Mouse (Mus musculus) liver, adult 2 months (tissue): ENCODE data around the gene Csl. TPM values are rescaled to one million over a fixed set of nuclear protein-coding genes. Genes with fewer than 3 reads are reported as not detected.

Experiments
- DNase-seq: peaks from one replicate; pipeline ENCODE4 v3.0.0-alpha.2; 2011; ENCODE audit warnings: low read depth, low spot score; ENCODE audit errors: extremely low read depth
- H3K27ac ChIP-seq: fragments of 200-500 bp; replicated peaks from 2 replicates; pipeline ENCODE4 v1.5.1; 2012; ENCODE audit warnings: low read depth, mild to moderate bottlenecking, control low read depth, inconsistent platforms, low read length; ENCODE audit not compliant: insufficient read depth
- H3K27me3 ChIP-seq: fragments of 200-500 bp; 2 replicates; pipeline ENCODE4 v1.6.1; 2012; ENCODE audit warnings: mild to moderate bottlenecking, moderate library complexity, low read length, inconsistent platforms; ENCODE audit not compliant: control insufficient read depth, insufficient read depth
- H3K36me3 ChIP-seq: fragments of 200-500 bp; 2 replicates; pipeline ENCODE4 v1.6.1; 2012; ENCODE audit warnings: low read length, inconsistent platforms; ENCODE audit not compliant: control insufficient read depth, insufficient read depth
- H3K4me1 ChIP-seq: fragments of 200-500 bp; 2 replicates; pipeline ENCODE4 v1.6.1; 2011; ENCODE audit warnings: low read length; ENCODE audit not compliant: control insufficient read depth, insufficient read depth
- H3K4me3 ChIP-seq: fragments of 200-500 bp; 2 replicates; pipeline ENCODE4 v1.5.1; 2011; ENCODE audit warnings: low read depth, mild to moderate bottlenecking, control low read depth, low read length, moderate library complexity; ENCODE audit not compliant: insufficient read depth
- H3K79me2 ChIP-seq: fragments of 200-500 bp; 2 replicates; pipeline ENCODE4 v1.6.1; 2012; ENCODE audit warnings: inconsistent platforms, mild to moderate bottlenecking, low read length, moderate library complexity; ENCODE audit not compliant: control insufficient read depth, insufficient read depth
- H3K9ac ChIP-seq: fragments of 200-500 bp; 2 replicates; pipeline ENCODE4 v1.6.1; 2012; ENCODE audit warnings: low read depth, mild to moderate bottlenecking, control low read depth, inconsistent platforms, low read length
- CTCF ChIP-seq: fragments of 200-500 bp; IDR thresholded peaks from 2 replicates; pipeline ENCODE4 v1.5.1; 2011; ENCODE audit warnings: low read depth, low read length, control low read depth
- POLR2A ChIP-seq: fragments of 200-500 bp; IDR thresholded peaks from 2 replicates; pipeline ENCODE4 v1.6.1; 2011; ENCODE audit warnings: low read length, control low read depth; ENCODE audit not compliant: insufficient read depth; ENCODE audit errors: extremely low read depth
- WGBS: fragments of 180-500 bp; shearing (Covaris S2); methylation state at CpG from one replicate; pipeline ENCODE4 v1.1.7; 2018; 5-methylcytosine and 5-hydroxymethylcytosine counted together
- polyA plus RNA-seq: library from polyadenylated mRNA; depleted of rRNA; stranded (reverse); fragments of >200 nt; gene quantifications from 2 replicates; pipeline ENCODE4 v1.2.3, GENCODE M21; 2012
- total RNA-seq: library from RNA; depleted of rRNA; stranded (reverse); fragments of >200 nt; gene quantifications from 2 replicates; pipeline ENCODE4 v1.2.3, GENCODE M21; 2014

Gene Csl
- total and polyA plus RNA-seq, 2 experiments: 0.05 TPM; not detected in 1

DNA sequence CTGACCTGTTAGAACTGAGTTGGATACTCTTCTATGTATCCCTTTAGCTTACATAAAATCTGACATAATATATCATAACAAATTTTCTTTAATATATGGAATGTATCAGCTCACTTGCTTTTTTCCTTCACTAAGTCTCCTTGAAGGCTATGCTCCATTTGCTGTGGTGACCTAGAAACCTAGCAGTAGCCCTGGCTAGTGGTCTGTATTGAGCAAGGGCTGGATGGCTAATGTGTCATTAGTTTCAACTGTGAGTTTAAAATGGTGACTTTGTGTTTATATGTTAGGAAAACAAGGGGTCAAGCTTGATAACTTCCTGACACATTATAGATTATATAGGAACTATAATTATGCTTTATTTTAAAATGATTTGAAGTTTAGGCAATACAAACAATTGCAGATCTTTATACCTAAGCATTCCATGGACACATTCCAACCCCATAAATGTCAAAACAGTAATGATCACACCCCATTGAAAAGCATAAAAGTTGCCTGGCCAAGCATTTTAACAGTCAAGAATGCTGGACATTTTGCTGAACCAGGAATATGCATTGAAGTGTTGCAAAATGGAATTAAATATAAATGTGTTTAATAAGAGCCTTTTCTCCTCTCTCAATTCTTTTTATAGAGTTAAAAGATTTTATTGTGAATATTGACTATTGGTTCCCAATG is 17.7 kb downstream of the Csl start:
- no peak for TF ChIP-seq POLR2A
- no peak for TF ChIP-seq CTCF
- H3K4me1 ChIP-seq: no peaks in the 10 kb centered on the region
- no peaks in the 10 kb centered on the region for H3K27me3 ChIP-seq
- H3K36me3 ChIP-seq: no peaks in the 10 kb centered on the region
- no peaks in the 10 kb centered on the region for H3K79me2 ChIP-seq
- H3K27ac ChIP-seq: no peak overlapping the region
- no peak overlapping the region for H3K9ac ChIP-seq
- H3K4me3 ChIP-seq: no peak overlapping the region
- DNase-seq: no peak

DNA sequence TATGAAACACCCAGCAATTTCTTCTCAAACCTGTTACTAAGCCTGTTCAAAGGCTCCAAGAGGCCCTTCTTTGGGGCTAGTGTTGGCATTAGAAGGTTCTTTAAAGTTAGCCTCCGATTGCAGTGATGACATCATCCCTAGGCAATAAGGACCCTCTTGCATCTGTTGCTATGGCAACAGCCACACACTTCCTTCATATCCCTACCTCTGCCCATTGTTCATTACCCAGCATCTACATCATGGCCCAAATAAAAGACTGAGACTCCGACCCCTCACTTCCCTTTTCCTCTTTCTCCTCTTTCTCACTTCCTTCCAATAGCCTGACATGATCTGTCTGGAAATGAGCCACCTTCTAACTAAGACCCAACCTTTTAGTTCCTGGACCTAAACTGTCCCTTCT is 46.3 kb downstream of the Csl start:
- Histone ChIP-seq H3K4me1 (no peaks in the 10 kb centered on the region), H3K36me3 (no peaks in the 10 kb centered on the region), H3K4me3 (no peak overlapping the region), H3K27ac (no peak overlapping the region), H3K27me3 (no peaks in the 10 kb centered on the region), H3K9ac (no peak overlapping the region), H3K79me2 (no peaks in the 10 kb centered on the region)
- DNase-seq: no peak
- TF ChIP-seq CTCF (no peak), POLR2A (no peak)
- 72% methylated on average over 2 of the region's 2 CpGs for WGBS

DNA sequence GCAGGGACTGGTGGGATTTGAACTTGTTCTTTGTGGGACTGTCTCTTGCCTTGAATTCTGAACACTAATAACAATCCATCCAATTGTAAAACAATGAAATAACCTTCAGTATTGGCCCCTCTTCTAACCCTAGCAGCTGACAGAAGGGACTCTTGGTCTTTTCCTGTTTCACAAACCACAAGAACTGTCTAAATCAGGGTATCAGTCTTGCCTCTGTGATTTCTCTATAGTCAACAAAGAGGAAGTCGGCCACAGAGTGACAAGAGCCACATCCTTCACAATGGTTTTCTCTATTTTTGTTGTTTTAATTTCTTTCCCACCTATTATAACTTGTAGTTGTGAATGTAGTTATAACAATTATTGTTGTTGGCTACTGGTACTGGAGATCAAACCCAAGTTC is 47.9 kb downstream of the Csl start:
- H3K79me2 ChIP-seq: no peaks in the 10 kb centered on the region

More for the DNA sequence above, 47.9 kb downstream of the Csl start:
- Histone ChIP-seq H3K27ac (no peak overlapping the region), H3K4me1 (no peaks in the 10 kb centered on the region), H3K4me3 (no peak overlapping the region), H3K9ac (no peak overlapping the region), H3K36me3 (no peaks in the 10 kb centered on the region), H3K27me3 (no peaks in the 10 kb centered on the region)
- 69% methylated on average over 1 of the region's 1 CpGs for WGBS
- no peak for DNase-seq
- TF ChIP-seq POLR2A (no peak), CTCF (no peak)
